11 mouse cellular contexts compared by ENCODE assay signal in genomic region chr13:107944831-107945230, GRCm38 (mm10).
DNase-seq lines count a peak whose midpoint lies in the region; ATAC-seq lines count a peak whose summit lies in the region.
"Had no signal": no experiment of that assay in that cellular context is flagged by ENCODE, and none has a peak within 500 bp of the region (broad histone marks: within the 10 kb centered on the region; RNA-seq: fewer than 3 reads in every experiment).

No protein-coding gene starts in this region.

- ATAC-seq in forebrain, embryonic 12.5 days (ENCODE audit: low FRiP score): no peak
- peak; percentile 94 for ATAC-seq in granulocyte monocyte progenitor cell, adult 5-6 weeks (replicated peaks; ENCODE audit: poor library complexity, severe bottlenecking)
- ATAC-seq: intestine, postnatal 0 days had no signal

- H3K36me3 ChIP-seq in forebrain, embryonic 10.5 days (replicated peaks): no peaks in the 10 kb centered on the region
- no peaks in the 10 kb centered on the region for H3K36me3 ChIP-seq in forebrain, embryonic 12.5 days (replicated peaks)
- no peaks in the 10 kb centered on the region for H3K36me3 ChIP-seq in macrophage (ENCODE audit: inconsistent target)

- intact Hi-C loops in left cerebral cortex, postnatal 14 days (cut with DNase I): no loop called here

- H3K4me3 ChIP-seq in forebrain, embryonic 10.5 days: no peak overlapping the region
- no peak overlapping the region for H3K4me3 ChIP-seq in forebrain, embryonic 12.5 days (replicated peaks)
- no peak overlapping the region for H3K4me3 ChIP-seq in macrophage (ENCODE audit: inconsistent target)
- H3K4me3 ChIP-seq: erythroblast, embryonic 14.5 days had no signal

- no peaks in the 10 kb centered on the region for H3K27me3 ChIP-seq in forebrain, embryonic 10.5 days (ENCODE audit: poor library complexity, severe bottlenecking)
- H3K27me3 ChIP-seq in forebrain, embryonic 12.5 days: 0 out of 2 replicates have a peak, but pooled peaks cover 4% of the 10 kb centered on the region

- H3K27ac ChIP-seq in forebrain, embryonic 10.5 days: peak overlapping the region; percentile 48
- H3K27ac ChIP-seq in forebrain, embryonic 12.5 days: no peak overlapping the region
- H3K27ac ChIP-seq in macrophage: peak overlapping the region; percentile 79

- no peak overlapping the region for H3K4me2 ChIP-seq in forebrain, embryonic 12.5 days

- H3K9me3 ChIP-seq in forebrain, embryonic 10.5 days: no peaks in the 10 kb centered on the region
- no peaks in the 10 kb centered on the region for H3K9me3 ChIP-seq in forebrain, embryonic 12.5 days

- 78% methylated on average over 10 of the region's 10 CpGs for WGBS in forebrain, embryonic 10.5 days
- 82% methylated on average over 10 of the region's 10 CpGs for WGBS in forebrain, embryonic 12.5 days
- WGBS in macrophage (ENCODE audit: missing documents): 24% methylated on average over 9 of the region's 10 CpGs

- no peak for DNase-seq in forebrain, embryonic 10.5 days (ENCODE audit: extremely low spot score, low spot score)
- DNase-seq in left cerebral cortex, postnatal 14 days (ENCODE audit: low spot score in 2 of 2): peak; percentile 15 to 31
- DNase-seq in left cerebral cortex, adult 8-10 months (ENCODE audit: low spot score in 2 of 2): no peak
- no peak for DNase-seq in left cerebral cortex, adult 11 months (ENCODE audit: low spot score)
- DNase-seq in gastrocnemius, postnatal 4 days (ENCODE audit: low spot score in 2 of 2): no peak
- DNase-seq: thymus, postnatal 25 days had no signal

- peaks cover 30% of the 10 kb centered on the region for H3K4me1 ChIP-seq in forebrain, embryonic 10.5 days
- peaks cover 19% of the 10 kb centered on the region for H3K4me1 ChIP-seq in forebrain, embryonic 12.5 days

- H3K9ac ChIP-seq in forebrain, embryonic 12.5 days: no peak overlapping the region

- H3K79me2 ChIP-seq in macrophage (ENCODE audit: inconsistent target): no peaks in the 10 kb centered on the region

Comparison
In these comparisons a context has a peak if more than half of its experiments do, and no peak if none do; other contexts are left out.
1. DNase-seq: peak in left cerebral cortex, postnatal 14 days (2 of 2); none in forebrain, embryonic 10.5 days (single experiment), left cerebral cortex, adult 8-10 months (0 of 2), left cerebral cortex, adult 11 months (single experiment) and gastrocnemius, postnatal 4 days (0 of 2).